Mouse (Mus musculus): ENCODE data around the gene Rpl11.

GRCm38 (mm10) chr4:136021549-136022047 lies 31.6 kb downstream of the Rpl11 start, which contains the start of gene Eloa:
- TF ChIP-seq POLR2A (IDR thresholded peaks at IDR 0.05; ENCODE audit: control insufficient read depth, extremely low read depth, insufficient read depth, low read length, poor library complexity) (peak; percentile 92), CTCF (IDR thresholded peaks at IDR 0.05; ENCODE audit: borderline replicate concordance, control insufficient read depth, extremely low read depth, insufficient read depth, low read length, poor library complexity) (no peak; the same call in 1 of the 2 replicates)
